Mouse (Mus musculus): Measurements from ENCODE around the gene Ctdnep1. TPM values are rescaled to one million over a fixed set of nuclear protein-coding genes. Genes with fewer than 3 reads are reported as not detected.

Ctdnep1 gene
- polyA plus RNA-seq, 1 experiment from 2014 or later, result 20.3 TPM

- H3K4me3 ChIP-seq (ENCODE audit: low read depth, low read length), result peak overlapping the region; percentile 55
- no peak overlapping the region for H3K9ac ChIP-seq (ENCODE audit: low read depth, low read length)
- no peak overlapping the region for H3K27ac ChIP-seq (ENCODE audit: low read depth, low read length)
- H3K4me2 ChIP-seq, result peak overlapping the region; percentile 99
- H3K4me1 ChIP-seq (ENCODE audit: control insufficient read depth, insufficient read depth, low read length), result peaks cover 16% of the 10 kb centered on the region
- 48% methylated on average over 9 of the region's 9 CpGs for WGBS (ENCODE audit: insufficient replicate concordance)
- no peaks in the 10 kb centered on the region for H3K36me3 ChIP-seq (ENCODE audit: control insufficient read depth, insufficient read depth, low read length)
- no peak for ATAC-seq (replicated peaks; ENCODE audit: insufficient number of reproducible peaks, low FRiP score, low TSS enrichment)
- H3K9me3 ChIP-seq (replicated peaks; ENCODE audit: control insufficient read depth, low read length), result no peaks in the 10 kb centered on the region
- peaks cover 43% of the 10 kb centered on the region for H3K27me3 ChIP-seq (ENCODE audit: control insufficient read depth, insufficient read depth, low read length)
Measured at GRCm38 (mm10) chr11:69936714-69937347, 44.1 kb upstream of the Ctdnep1 start.

GRCm38 (mm10) chr11:69937385-69937784, 43.6 kb upstream of the Ctdnep1 start:
- 46% methylated on average over 4 of the region's 4 CpGs for WGBS (ENCODE audit: insufficient replicate concordance)
- peaks cover 16% of the 10 kb centered on the region for H3K4me1 ChIP-seq (ENCODE audit: control insufficient read depth, insufficient read depth, low read length)

GRCm38 (mm10) chr11:69937834-69938233, 43.1 kb upstream of the Ctdnep1 start:
- peaks cover 45% of the 10 kb centered on the region for H3K27me3 ChIP-seq (ENCODE audit: control insufficient read depth, insufficient read depth, low read length)
- no peak overlapping the region for H3K27ac ChIP-seq (ENCODE audit: low read depth, low read length)
- no peaks in the 10 kb centered on the region for H3K9me3 ChIP-seq (replicated peaks; ENCODE audit: control insufficient read depth, low read length)
- no peak overlapping the region for H3K9ac ChIP-seq (ENCODE audit: low read depth, low read length)
- H3K4me1 ChIP-seq (ENCODE audit: control insufficient read depth, insufficient read depth, low read length), result peaks cover 16% of the 10 kb centered on the region
- H3K4me2 ChIP-seq, result no peak overlapping the region
- WGBS (ENCODE audit: insufficient replicate concordance), result 62% methylated on average over 5 of the region's 5 CpGs
- no peak overlapping the region for H3K4me3 ChIP-seq (ENCODE audit: low read depth, low read length)
- ATAC-seq (replicated peaks; ENCODE audit: insufficient number of reproducible peaks, low FRiP score, low TSS enrichment), result no peak
- no peaks in the 10 kb centered on the region for H3K36me3 ChIP-seq (ENCODE audit: control insufficient read depth, insufficient read depth, low read length)

More at GRCm38 (mm10) chr11:69937385-69937784, 43.6 kb upstream of the Ctdnep1 start:
- ATAC-seq (replicated peaks; ENCODE audit: insufficient number of reproducible peaks, low FRiP score, low TSS enrichment), result no peak
- no peaks in the 10 kb centered on the region for H3K9me3 ChIP-seq (replicated peaks; ENCODE audit: control insufficient read depth, low read length)
- no peak overlapping the region; the same call in 1 of the 2 replicates for H3K4me2 ChIP-seq
- no peak overlapping the region for H3K9ac ChIP-seq (ENCODE audit: low read depth, low read length)
- no peak overlapping the region for H3K4me3 ChIP-seq (ENCODE audit: low read depth, low read length)
- H3K36me3 ChIP-seq (ENCODE audit: control insufficient read depth, insufficient read depth, low read length), result no peaks in the 10 kb centered on the region
- H3K27ac ChIP-seq (ENCODE audit: low read depth, low read length), result no peak overlapping the region
- peaks cover 43% of the 10 kb centered on the region for H3K27me3 ChIP-seq (ENCODE audit: control insufficient read depth, insufficient read depth, low read length)

GRCm38 (mm10) chr11:69938401-69938979, 42.5 kb upstream of the Ctdnep1 start:
- 31% methylated on average over 9 of the region's 9 CpGs for WGBS (ENCODE audit: insufficient replicate concordance)
- no peak for ATAC-seq (replicated peaks; ENCODE audit: insufficient number of reproducible peaks, low FRiP score, low TSS enrichment)
- H3K36me3 ChIP-seq (ENCODE audit: control insufficient read depth, insufficient read depth, low read length), result peaks cover 2% of the 10 kb centered on the region; the same call in 1 of the 2 replicates
- H3K4me2 ChIP-seq, result no peak overlapping the region
- H3K4me3 ChIP-seq (ENCODE audit: low read depth, low read length), result no peak overlapping the region
- H3K9me3 ChIP-seq (replicated peaks; ENCODE audit: control insufficient read depth, low read length), result no peaks in the 10 kb centered on the region
- peaks cover 16% of the 10 kb centered on the region for H3K4me1 ChIP-seq (ENCODE audit: control insufficient read depth, insufficient read depth, low read length)
- no peak overlapping the region for H3K27ac ChIP-seq (ENCODE audit: low read depth, low read length)
- H3K27me3 ChIP-seq (ENCODE audit: control insufficient read depth, insufficient read depth, low read length), result peaks cover 45% of the 10 kb centered on the region
- H3K9ac ChIP-seq (ENCODE audit: low read depth, low read length), result no peak overlapping the region

GRCm38 (mm10) chr11:69939181-69939580, 41.8 kb upstream of the Ctdnep1 start:
- Histone ChIP-seq H3K9me3 (replicated peaks; ENCODE audit: control insufficient read depth, low read length) (no peaks in the 10 kb centered on the region), H3K4me3 (ENCODE audit: low read depth, low read length) (no peak overlapping the region), H3K27me3 (ENCODE audit: control insufficient read depth, insufficient read depth, low read length) (peaks cover 45% of the 10 kb centered on the region), H3K9ac (ENCODE audit: low read depth, low read length) (no peak overlapping the region), H3K36me3 (ENCODE audit: control insufficient read depth, insufficient read depth, low read length) (peaks cover 2% of the 10 kb centered on the region), H3K27ac (ENCODE audit: low read depth, low read length) (no peak overlapping the region), H3K4me1 (ENCODE audit: control insufficient read depth, insufficient read depth, low read length) (peaks cover 16% of the 10 kb centered on the region), H3K4me2 (no peak overlapping the region)
- ATAC-seq (replicated peaks; ENCODE audit: insufficient number of reproducible peaks, low FRiP score, low TSS enrichment), result no peak
- WGBS (ENCODE audit: insufficient replicate concordance), result 55% methylated on average over 5 of the region's 5 CpGs

GRCm38 (mm10) chr11:69939731-69940130, 41.2 kb upstream of the Ctdnep1 start:
- WGBS (ENCODE audit: insufficient replicate concordance), result 90% methylated on average over 17 of the region's 17 CpGs
- ATAC-seq (replicated peaks; ENCODE audit: insufficient number of reproducible peaks, low FRiP score, low TSS enrichment), result no peak
- no peak overlapping the region for H3K27ac ChIP-seq (ENCODE audit: low read depth, low read length)
- H3K4me2 ChIP-seq, result no peak overlapping the region
- H3K4me1 ChIP-seq (ENCODE audit: control insufficient read depth, insufficient read depth, low read length), result peaks cover 16% of the 10 kb centered on the region
- no peak overlapping the region for H3K9ac ChIP-seq (ENCODE audit: low read depth, low read length)
- peaks cover 6% of the 10 kb centered on the region for H3K36me3 ChIP-seq (ENCODE audit: control insufficient read depth, insufficient read depth, low read length)
- H3K4me3 ChIP-seq (ENCODE audit: low read depth, low read length), result no peak overlapping the region
- no peaks in the 10 kb centered on the region for H3K9me3 ChIP-seq (replicated peaks; ENCODE audit: control insufficient read depth, low read length)
- H3K27me3 ChIP-seq (ENCODE audit: control insufficient read depth, insufficient read depth, low read length), result peaks cover 47% of the 10 kb centered on the region

GRCm38 (mm10) chr11:69940962-69941361, 40.0 kb upstream of the Ctdnep1 start:
- no peak overlapping the region for H3K9ac ChIP-seq (ENCODE audit: low read depth, low read length)
- ATAC-seq (replicated peaks; ENCODE audit: insufficient number of reproducible peaks, low FRiP score, low TSS enrichment), result no peak
- H3K4me3 ChIP-seq (ENCODE audit: low read depth, low read length), result no peak overlapping the region
- 76% methylated on average over 4 of the region's 4 CpGs for WGBS (ENCODE audit: insufficient replicate concordance)
- peaks cover 10% of the 10 kb centered on the region for H3K4me1 ChIP-seq (ENCODE audit: control insufficient read depth, insufficient read depth, low read length)
- H3K4me2 ChIP-seq, result no peak overlapping the region
- no peaks in the 10 kb centered on the region for H3K9me3 ChIP-seq (replicated peaks; ENCODE audit: control insufficient read depth, low read length)
- H3K27me3 ChIP-seq (ENCODE audit: control insufficient read depth, insufficient read depth, low read length), result peaks cover 35% of the 10 kb centered on the region
- H3K27ac ChIP-seq (ENCODE audit: low read depth, low read length), result no peak overlapping the region
- peaks cover 11% of the 10 kb centered on the region for H3K36me3 ChIP-seq (ENCODE audit: control insufficient read depth, insufficient read depth, low read length)

GRCm38 (mm10) chr11:69945216-69945615, 35.7 kb upstream of the Ctdnep1 start:
- Histone ChIP-seq H3K36me3 (ENCODE audit: control insufficient read depth, insufficient read depth, low read length) (peaks cover 11% of the 10 kb centered on the region), H3K27me3 (ENCODE audit: control insufficient read depth, insufficient read depth, low read length) (peaks cover 5% of the 10 kb centered on the region), H3K4me1 (ENCODE audit: control insufficient read depth, insufficient read depth, low read length) (peaks cover 13% of the 10 kb centered on the region; the same call in 1 of the 2 replicates), H3K9me3 (replicated peaks; ENCODE audit: control insufficient read depth, low read length) (no peaks in the 10 kb centered on the region), H3K27ac (ENCODE audit: low read depth, low read length) (no peak overlapping the region), H3K4me3 (ENCODE audit: low read depth, low read length) (peak overlapping the region; percentile 64; the same call in 1 of the 2 replicates), H3K4me2 (peak overlapping the region; percentile 92; the same call in 1 of the 2 replicates), H3K9ac (ENCODE audit: low read depth, low read length) (no peak overlapping the region)
- no peak for ATAC-seq (replicated peaks; ENCODE audit: insufficient number of reproducible peaks, low FRiP score, low TSS enrichment)
- WGBS (ENCODE audit: insufficient replicate concordance), result 67% methylated on average over 13 of the region's 13 CpGs
